Comparison of ENCODE assay signal across 9 mouse cellular contexts in the genomic region with DNA sequence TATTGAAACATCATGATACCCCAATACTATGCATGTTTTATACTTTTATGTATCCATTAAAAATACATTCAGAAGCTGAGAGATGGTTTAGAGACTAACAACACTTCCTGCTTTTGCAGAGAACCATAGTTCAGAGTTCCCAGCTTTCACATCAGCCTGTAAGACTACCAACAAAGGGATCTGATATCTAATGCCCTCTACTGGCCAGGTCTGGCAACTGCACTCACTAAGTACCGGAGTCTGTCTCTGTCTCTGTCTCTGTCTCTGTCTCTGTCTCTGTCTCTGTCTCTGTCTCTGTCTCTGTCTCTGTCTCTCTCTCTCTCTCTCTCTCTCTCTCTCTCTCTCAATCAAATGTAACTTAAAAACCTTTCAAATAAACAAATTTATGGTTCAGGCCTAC. TPM values are rescaled to one million over a fixed set of nuclear protein-coding genes. Genes with fewer than 3 reads are reported as not detected.
DNase-seq lines count a peak whose midpoint lies in the region; ATAC-seq and TF ChIP-seq lines count a peak whose summit lies in the region.
"Had no signal": no experiment of that assay in that cellular context is flagged by ENCODE, and none has a peak within 500 bp of the region (broad histone marks: within the 10 kb centered on the region; RNA-seq: fewer than 3 reads in every experiment).

No protein-coding gene starts in this region.

- no peaks in the 10 kb centered on the region for H3K4me1 ChIP-seq in liver, embryonic 11.5 days (replicated peaks; ENCODE audit: control insufficient read depth, insufficient read depth, low read length)
- H3K4me1 ChIP-seq: liver, embryonic 13.5 days had no signal

- H3K9me3 ChIP-seq in liver, embryonic 11.5 days (ENCODE audit: control insufficient read depth, low read length): no peaks in the 10 kb centered on the region
- H3K9me3 ChIP-seq: liver, embryonic 13.5 days had no signal

- DNase-seq in liver (peak; percentile 7), Patski (ENCODE audit: low read depth, low spot score) (no peak)
- DNase-seq in liver, embryonic 11.5 days (ENCODE audit: low spot score): no peak
- DNase-seq in embryo, embryonic 10.5 days (ENCODE audit: low spot score): peak; percentile 52
- DNase-seq in lung, postnatal 36 days: peak; percentile 72
- no peak for DNase-seq in spleen, adult 18-20 months
- no peak for DNase-seq in spleen, adult 12 weeks (ENCODE audit: low spot score)
- DNase-seq: liver, embryonic 13.5 days had no signal

- in situ Hi-C loops in Patski (cut with MboI; ENCODE audit: low pct_unique_long_range_greater_than_20kb): no loop called here

- POLR2A ChIA-PET in Patski (lab: Charles Lee): no interaction called here

- H3K4me2 ChIP-seq in liver, embryonic 11.5 days: no peak overlapping the region
- H3K4me2 ChIP-seq: liver, embryonic 13.5 days had no signal

- TF ChIP-seq CTCF in Patski (IDR thresholded peaks at IDR 0.05): peak; percentile 58

- 62% methylated on average over 1 of the region's 1 CpGs for WGBS in liver, embryonic 11.5 days

- ATAC-seq in liver, embryonic 11.5 days (replicated peaks; ENCODE audit: low FRiP score): no peak; the same call in 1 of the 2 replicates
- no peak for ATAC-seq in Patski

- H3K4me3 ChIP-seq in liver, embryonic 11.5 days (ENCODE audit: low read depth, low read length): no peak overlapping the region
- H3K4me3 ChIP-seq: liver, embryonic 13.5 days had no signal

- H3K9ac ChIP-seq in liver, embryonic 11.5 days (ENCODE audit: low read depth, low read length): no peak overlapping the region
- H3K9ac ChIP-seq: liver, embryonic 13.5 days had no signal

- CTCF ChIA-PET in Patski (lab: Charles Lee): interaction anchor here (0.7 to 1.3 kb wide), 2 partner anchors 66 to 255 kb away, joined by 3 read pairs; no protein-coding TSS in a partner anchor

- H3K27me3 ChIP-seq in liver, embryonic 11.5 days (replicated peaks; ENCODE audit: control insufficient read depth, insufficient read depth, low read length): no peaks in the 10 kb centered on the region
- H3K27me3 ChIP-seq in Patski: peaks cover 23% of the 10 kb centered on the region
- H3K27me3 ChIP-seq: liver, embryonic 13.5 days had no signal

- H3K36me3 ChIP-seq in liver, embryonic 11.5 days (ENCODE audit: control insufficient read depth, insufficient read depth, low read length): no peaks in the 10 kb centered on the region
- H3K36me3 ChIP-seq: liver, embryonic 13.5 days had no signal

- no peak overlapping the region for H3K27ac ChIP-seq in liver, embryonic 11.5 days (ENCODE audit: low read depth, low read length)
- H3K27ac ChIP-seq: liver, embryonic 13.5 days had no signal

RNA-seq across cellular contexts. Expression of a gene that starts 25.6 kb away (rescaled TPM):
- polyA plus RNA-seq in liver, embryonic 11.5 days (2014; fragmentation: Nextera tagmentation; extraction: Ambion mirVana): not detected in 2 replicates
- polyA plus RNA-seq in Patski (2021): not detected
- polyA plus RNA-seq: liver, embryonic 13.5 days; neural tube, embryonic 14.5 days had no signal

Comparison
In these comparisons a context has a peak if more than half of its experiments do, and no peak if none do; other contexts are left out.
1. DNase-seq: peak in liver (single experiment), embryo, embryonic 10.5 days (single experiment) and lung, postnatal 36 days (single experiment); none in liver, embryonic 11.5 days (single experiment), Patski (single experiment), spleen, adult 18-20 months (0 of 2) and spleen, adult 12 weeks (single experiment).